Mouse (Mus musculus): ENCODE results near the gene Slc9a3r2. TPM values are rescaled to one million over a fixed set of nuclear protein-coding genes. Genes with fewer than 3 reads are reported as not detected.

The Slc9a3r2 gene
- polyA plus RNA-seq (2015; fragmentation: Nextera tagmentation; extraction: Ambion mirVana), result 12.5 and 13.3 TPM in 2 replicates

GRCm38 (mm10) chr17:24650070-24650616 is at the start of gene Slc9a3r2:
Gene Slc9a3r2 (minus strand): TSS chr17:24650327.
- H3K4me2 ChIP-seq (ENCODE audit: low read depth, low read length), result peak within 1 kb of the TSS; percentile 94
- peak within 1 kb of the TSS; percentile 59 for H3K9ac ChIP-seq (replicated peaks)
- H3K4me1 ChIP-seq (ENCODE audit: insufficient read depth), result peaks cover 17% of the 10 kb centered on the region
- peak; percentile 66 for DNase-seq
- peaks cover 16% of the 10 kb centered on the region for H3K27me3 ChIP-seq (ENCODE audit: insufficient read depth, low read length)
- TF ChIP-seq CTCF (IDR thresholded peaks at IDR 0.05; ENCODE audit: low read depth), result no peak
- TF ChIP-seq EP300 (IDR thresholded peaks at IDR 0.05; ENCODE audit: low read depth), result no peak
- no peaks in the 10 kb centered on the region for H3K9me3 ChIP-seq (ENCODE audit: low read length)
- 1% methylated on average over 41 of the region's 41 CpGs for WGBS (ENCODE audit: insufficient replicate concordance)
- H3K36me3 ChIP-seq (replicated peaks; ENCODE audit: insufficient read depth, low read length), result no peaks in the 10 kb centered on the region
- no peak within 1 kb of the TSS for H3K27ac ChIP-seq (ENCODE audit: low read depth)
- peak; percentile 55; the same call in 1 of the 2 replicates for ATAC-seq
- H3K4me3 ChIP-seq (ENCODE audit: low read depth, low read length), result peak within 1 kb of the TSS; percentile 64

GRCm38 (mm10) chr17:24699473-24699872 is 49.3 kb upstream of the Slc9a3r2 start:
- ATAC-seq (no peak), DNase-seq (no peak)
- peaks cover 32% of the 10 kb centered on the region for H3K36me3 ChIP-seq (replicated peaks; ENCODE audit: insufficient read depth, low read length)
- H3K27ac ChIP-seq (ENCODE audit: low read depth), result no peak overlapping the region
- no peaks in the 10 kb centered on the region for H3K9me3 ChIP-seq (ENCODE audit: low read length)
- H3K4me2 ChIP-seq (ENCODE audit: low read depth, low read length), result no peak overlapping the region
- no peak for TF ChIP-seq CTCF (IDR thresholded peaks at IDR 0.05; ENCODE audit: low read depth)
- no peak for TF ChIP-seq EP300 (IDR thresholded peaks at IDR 0.05; ENCODE audit: low read depth)
- no peak overlapping the region for H3K4me3 ChIP-seq (ENCODE audit: low read depth, low read length)
- H3K9ac ChIP-seq (replicated peaks), result no peak overlapping the region
- no peaks in the 10 kb centered on the region for H3K27me3 ChIP-seq (ENCODE audit: insufficient read depth, low read length)
- WGBS (ENCODE audit: insufficient replicate concordance), result 86% methylated on average over 2 of the region's 2 CpGs
- H3K4me1 ChIP-seq (ENCODE audit: insufficient read depth), result peaks cover 18% of the 10 kb centered on the region

GRCm38 (mm10) chr17:24698715-24699114 is 48.6 kb upstream of the Slc9a3r2 start:
- Histone ChIP-seq H3K4me3 (ENCODE audit: low read depth, low read length) (no peak overlapping the region), H3K36me3 (replicated peaks; ENCODE audit: insufficient read depth, low read length) (peaks cover 30% of the 10 kb centered on the region), H3K27me3 (ENCODE audit: insufficient read depth, low read length) (no peaks in the 10 kb centered on the region), H3K9ac (replicated peaks) (no peak overlapping the region), H3K4me2 (ENCODE audit: low read depth, low read length) (no peak overlapping the region), H3K27ac (ENCODE audit: low read depth) (no peak overlapping the region), H3K9me3 (ENCODE audit: low read length) (no peaks in the 10 kb centered on the region), H3K4me1 (ENCODE audit: insufficient read depth) (peaks cover 18% of the 10 kb centered on the region)
- TF ChIP-seq CTCF (IDR thresholded peaks at IDR 0.05; ENCODE audit: low read depth) (no peak), EP300 (IDR thresholded peaks at IDR 0.05; ENCODE audit: low read depth) (no peak)
- WGBS (ENCODE audit: insufficient replicate concordance), result 71% methylated on average over 9 of the region's 9 CpGs
- ATAC-seq (no peak), DNase-seq (no peak)

- DNase-seq, result no peak
- H3K27ac ChIP-seq (ENCODE audit: low read depth), result no peak overlapping the region
- peaks cover 18% of the 10 kb centered on the region for H3K4me1 ChIP-seq (ENCODE audit: insufficient read depth)
- no peak for ATAC-seq
- no peak overlapping the region for H3K4me2 ChIP-seq (ENCODE audit: low read depth, low read length)
- H3K27me3 ChIP-seq (ENCODE audit: insufficient read depth, low read length), result no peaks in the 10 kb centered on the region
- no peak overlapping the region for H3K9ac ChIP-seq (replicated peaks)
- no peak overlapping the region for H3K4me3 ChIP-seq (ENCODE audit: low read depth, low read length)
- H3K36me3 ChIP-seq (replicated peaks; ENCODE audit: insufficient read depth, low read length), result peaks cover 33% of the 10 kb centered on the region
- WGBS (ENCODE audit: insufficient replicate concordance), result 32% methylated on average over 5 of the region's 5 CpGs
- TF ChIP-seq EP300 (IDR thresholded peaks at IDR 0.05; ENCODE audit: low read depth), result no peak
- TF ChIP-seq CTCF (IDR thresholded peaks at IDR 0.05; ENCODE audit: low read depth), result no peak
- no peaks in the 10 kb centered on the region for H3K9me3 ChIP-seq (ENCODE audit: low read length)
These were observed 47.9 kb upstream of the Slc9a3r2 start for GRCm38 (mm10) chr17:24697985-24698384.

GRCm38 (mm10) chr17:24696011-24696697 is 46.0 kb upstream of the Slc9a3r2 start, which contains the start of the genes Gfer and Noxo1:
Gene Gfer (minus strand): TSS chr17:24696156.
Gene Noxo1 (plus strand): TSS chr17:24696234.
- 2% methylated on average over 55 of the region's 76 CpGs for WGBS (ENCODE audit: insufficient replicate concordance)

GRCm38 (mm10) chr17:24695326-24696010 is 45.3 kb upstream of the Slc9a3r2 start:
- Histone ChIP-seq H3K36me3 (replicated peaks; ENCODE audit: insufficient read depth, low read length) (peaks cover 22% of the 10 kb centered on the region), H3K9me3 (ENCODE audit: low read length) (no peaks in the 10 kb centered on the region), H3K9ac (replicated peaks) (peak overlapping the region; percentile 87), H3K27ac (ENCODE audit: low read depth) (peak overlapping the region; percentile 92), H3K4me1 (ENCODE audit: insufficient read depth) (peaks cover 18% of the 10 kb centered on the region), H3K27me3 (ENCODE audit: insufficient read depth, low read length) (peaks cover 8% of the 10 kb centered on the region), H3K4me2 (ENCODE audit: low read depth, low read length) (peak overlapping the region; percentile 96), H3K4me3 (ENCODE audit: low read depth, low read length) (peak overlapping the region; percentile 93)
- WGBS (ENCODE audit: insufficient replicate concordance), result 10% methylated on average over 43 of the region's 51 CpGs
- ATAC-seq (peak; percentile 46), DNase-seq (peak; percentile 42)
- TF ChIP-seq EP300 (IDR thresholded peaks at IDR 0.05; ENCODE audit: low read depth), result 0 out of 2 replicates have a peak, but pooled peaks have one; percentile 9
- no peak for TF ChIP-seq CTCF (IDR thresholded peaks at IDR 0.05; ENCODE audit: low read depth)

More at GRCm38 (mm10) chr17:24696011-24696697, 46.0 kb upstream of the Slc9a3r2 start, which contains the start of the genes Gfer and Noxo1:
- Histone ChIP-seq H3K9ac (replicated peaks) (peak within 1 kb of the TSS; percentile 87), H3K27me3 (ENCODE audit: insufficient read depth, low read length) (0 out of 2 replicates have a peak, but pooled peaks cover under 1% of the 10 kb centered on the region), H3K9me3 (ENCODE audit: low read length) (no peaks in the 10 kb centered on the region), H3K4me3 (ENCODE audit: low read depth, low read length) (peak within 1 kb of the TSS; percentile 93), H3K36me3 (replicated peaks; ENCODE audit: insufficient read depth, low read length) (peaks cover 29% of the 10 kb centered on the region), H3K4me2 (ENCODE audit: low read depth, low read length) (peak within 1 kb of the TSS; percentile 96), H3K27ac (ENCODE audit: low read depth) (peak within 1 kb of the TSS; percentile 92), H3K4me1 (ENCODE audit: insufficient read depth) (peaks cover 18% of the 10 kb centered on the region)
- TF ChIP-seq EP300 (IDR thresholded peaks at IDR 0.05; ENCODE audit: low read depth) (no peak), CTCF (IDR thresholded peaks at IDR 0.05; ENCODE audit: low read depth) (peak; percentile 35)
- peak; percentile 94 for DNase-seq
- ATAC-seq, result peak; percentile 93
